Mouse (Mus musculus): ENCODE results near the gene Slc25a26.

DNA sequence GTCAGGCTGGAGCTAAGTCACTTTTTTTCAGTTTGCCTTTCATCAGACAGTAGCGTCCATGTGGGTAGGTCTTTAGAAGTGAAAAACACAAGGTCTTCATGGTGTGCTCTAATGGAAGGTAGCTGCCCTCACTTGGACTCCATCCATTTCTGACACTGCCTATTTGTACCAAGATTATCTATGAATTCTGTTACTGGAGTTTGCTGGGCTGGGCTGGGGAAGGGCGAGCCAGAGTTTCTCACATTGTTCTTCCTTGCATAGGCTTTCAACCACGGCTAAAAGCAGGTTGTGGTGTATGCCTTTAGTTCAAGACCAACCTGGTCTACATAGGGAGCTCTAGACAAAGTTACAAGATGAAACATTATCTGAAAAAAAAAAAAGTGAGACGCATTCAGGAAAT is 84.8 kb downstream of the Slc25a26 start:
- TF ChIP-seq POLR2A (IDR thresholded peaks at IDR 0.05; ENCODE audit: borderline replicate concordance, extremely low read depth, insufficient read depth, insufficient read length, poor library complexity, severe bottlenecking) = no peak
- TF ChIP-seq CTCF (IDR thresholded peaks at IDR 0.05; ENCODE audit: borderline replicate concordance, extremely low read depth, insufficient read depth, insufficient read length) = no peak
